Mouse (Mus musculus) gastrocnemius, postnatal 36 days (tissue): ENCODE measurements around the gene Pih1d3. TPM values are rescaled to one million over a fixed set of nuclear protein-coding genes. Genes with fewer than 3 reads are reported as not detected.

Source experiments
- DNase-seq, 2 experiments: peaks; one replicate each; pipeline ENCODE4 v3.0.0; 2022
- intact Hi-C: fragments of 180-260 bp; cut with DNase I; formaldehyde crosslinking; loops from one replicate; pipeline ENCODE4 v1.15.1; 2025
- long read RNA-seq, 2 experiments: library from polyadenylated mRNA; stranded (forward); transcript quantifications; one replicate each; pipeline ENCODE4 v2.0.0; 2021
- total RNA-seq, 2 experiments: library from RNA; stranded (reverse); gene quantifications; 2 replicates each; pipeline ENCODE4 v1.2.3; 2021

Pih1d3 gene
- total RNA-seq, result not detected
- long read RNA-seq, experiment 1, result 0 reads
- long read RNA-seq, experiment 2, result 0 reads

DNA sequence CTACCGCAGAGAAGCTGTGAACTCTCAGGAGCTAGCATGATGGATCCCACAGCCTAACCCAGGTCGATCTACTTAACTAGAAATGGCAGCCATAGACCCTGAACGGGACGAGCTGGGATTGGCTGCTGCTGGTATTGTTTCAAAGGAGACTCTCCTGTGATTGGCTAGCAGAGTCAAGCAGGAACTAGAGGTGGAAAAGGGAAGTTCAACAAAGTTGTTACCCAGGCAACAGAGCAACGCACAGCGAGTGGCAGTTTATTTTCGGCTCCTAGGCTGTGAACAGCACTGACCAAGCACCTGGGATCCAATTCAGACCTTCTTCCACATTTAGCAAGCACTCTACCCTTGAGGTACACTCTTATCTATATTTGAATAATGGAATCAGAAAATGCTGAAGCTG is at the start of gene Pih1d3, which contains the start of gene 4931428L18Rik:
Gene Pih1d3 (plus strand): TSS at position 275 of the 400 bp plus-strand sequence.
Gene 4931428L18Rik (minus strand): TSS at position 121 of the 400 bp plus-strand sequence.
- DNase-seq, result no peak
- intact Hi-C loops, result no loop called here

DNA sequence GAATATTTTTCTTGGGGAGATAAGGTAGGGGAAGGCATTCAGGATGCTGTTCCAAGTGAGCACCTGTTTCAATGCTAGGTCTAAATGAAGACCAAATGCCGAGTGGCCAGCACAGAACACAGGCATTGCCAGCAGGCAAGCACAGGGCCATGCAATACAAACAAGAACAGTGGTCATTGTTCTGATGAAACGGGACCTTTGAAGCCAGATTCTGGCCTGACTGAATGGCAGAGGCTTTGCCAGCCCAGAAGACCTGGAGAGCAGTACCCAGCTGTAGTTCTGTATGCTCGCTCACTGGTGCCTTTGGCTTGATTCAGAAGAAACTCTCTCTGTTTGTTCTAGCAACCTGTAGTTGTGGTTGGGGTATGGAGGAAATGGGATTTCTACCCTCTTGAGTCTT is 47.2 kb upstream of the Pih1d3 start:
- DNase-seq, result no peak
- intact Hi-C loops, result no loop called here

DNA sequence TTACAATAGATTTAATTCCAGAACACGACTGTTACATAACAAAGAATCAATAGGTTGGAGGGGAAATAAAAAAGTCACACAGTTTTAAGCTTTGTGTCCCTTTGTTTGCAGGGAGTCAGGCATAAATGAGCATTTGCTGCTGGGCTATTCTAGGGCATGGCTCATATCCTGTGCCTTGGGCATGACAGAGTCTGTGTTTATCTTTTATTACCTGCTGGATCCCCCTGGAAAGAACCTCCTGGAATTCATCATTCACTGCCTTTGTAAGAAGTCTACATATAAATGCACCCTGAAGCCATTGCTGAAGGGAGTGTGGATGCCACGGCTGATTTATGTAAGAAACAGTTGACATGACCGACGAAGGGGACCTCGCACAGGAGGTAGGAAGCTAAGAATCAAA is 46.5 kb upstream of the Pih1d3 start, which contains the start of gene Lgsn:
Gene Lgsn (plus strand): TSS at position 301 of the 400 bp plus-strand sequence.
- no peak for DNase-seq
- intact Hi-C loops, result no loop called here

DNA sequence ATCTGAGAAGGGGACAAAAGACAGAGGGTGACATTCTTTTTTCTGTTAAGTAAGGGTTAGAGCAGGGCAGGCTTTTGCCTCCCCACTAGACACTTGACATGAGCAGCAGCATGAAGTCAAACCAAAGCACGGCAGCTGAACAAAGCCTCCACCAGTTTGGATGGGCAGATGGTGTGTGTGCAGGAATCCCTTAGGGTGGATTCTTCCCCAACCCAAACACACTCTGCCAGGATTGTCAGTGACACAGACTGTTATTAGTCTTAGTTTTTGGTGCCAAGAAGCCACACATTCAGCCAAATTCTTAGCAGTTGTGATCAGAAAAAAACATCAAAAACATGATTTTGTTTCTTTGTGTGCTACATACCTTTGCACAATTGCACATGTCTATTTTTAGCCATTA is 44.4 kb upstream of the Pih1d3 start:
- intact Hi-C loops, result no loop called here
- no peak for DNase-seq

DNA sequence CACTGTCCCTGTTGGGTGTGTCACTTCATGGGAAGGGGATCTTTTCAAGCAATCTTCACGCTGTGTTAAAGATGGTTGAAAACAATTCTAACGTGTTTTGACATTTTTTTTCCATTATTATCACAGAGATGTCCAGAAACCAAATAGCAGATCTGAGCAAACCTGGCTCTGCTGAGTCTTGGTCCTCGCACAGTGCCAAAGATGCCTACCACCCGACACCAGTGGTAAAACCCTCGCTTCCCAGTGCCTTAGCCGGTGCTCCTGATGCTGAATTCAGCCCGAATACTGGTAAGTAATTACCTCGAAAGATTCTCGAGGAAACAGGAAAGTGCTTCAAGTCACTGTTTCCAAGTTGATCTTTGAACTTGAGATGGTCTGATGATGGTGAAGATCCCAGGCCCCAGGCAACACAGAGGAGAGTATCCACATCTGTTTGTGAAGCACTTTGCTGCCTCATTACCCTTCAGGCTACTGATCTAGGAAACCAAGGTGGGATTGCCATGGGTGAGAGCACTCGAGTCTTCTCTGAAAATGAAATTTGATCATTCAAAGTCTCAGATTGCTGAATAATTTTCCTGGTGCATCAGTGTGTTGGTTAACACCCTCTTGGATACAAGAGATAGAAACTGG is 32.3 kb upstream of the Pih1d3 start:
- intact Hi-C loops, result no loop called here
- DNase-seq, result no peak

DNA sequence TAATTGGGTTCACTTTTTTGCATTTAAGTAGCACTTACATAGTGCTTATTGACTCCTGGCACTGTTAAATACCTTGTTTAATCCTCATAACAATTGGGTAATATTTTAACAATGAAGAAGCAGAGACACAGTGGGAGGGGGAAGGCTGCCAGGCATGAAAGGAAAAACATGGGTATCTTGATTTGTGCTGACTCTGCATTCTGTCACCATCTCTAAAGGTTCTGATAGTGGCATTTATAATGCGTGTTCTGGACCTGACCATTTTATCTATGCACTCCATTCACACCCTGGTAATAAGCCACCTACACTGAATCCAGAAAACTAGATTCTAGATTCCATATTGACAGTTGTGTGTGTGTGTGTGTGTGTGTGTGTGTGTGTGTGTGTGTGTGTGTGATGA is 27.0 kb upstream of the Pih1d3 start:
- intact Hi-C loops, result no loop called here
- no peak for DNase-seq

DNA sequence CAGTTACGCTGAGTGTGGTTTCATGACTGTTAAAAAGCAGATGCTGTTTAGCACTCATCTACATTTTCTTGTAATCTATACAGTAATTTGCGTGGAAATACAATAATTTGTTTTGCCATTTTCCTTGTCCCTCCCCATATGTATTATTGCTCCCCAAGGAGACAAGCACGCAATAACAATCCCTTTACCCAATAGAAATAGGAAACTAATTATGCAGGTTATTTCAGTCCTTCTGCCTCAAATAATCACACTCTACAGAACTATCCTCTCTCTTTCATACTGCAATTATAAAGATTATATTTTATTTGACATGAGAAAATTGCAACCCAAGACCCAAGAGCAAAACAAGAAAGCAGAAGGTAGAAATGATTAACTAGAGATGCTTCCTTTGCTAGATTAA is 25.7 kb upstream of the Pih1d3 start:
- DNase-seq, result no peak
- intact Hi-C loops, result no loop called here

DNA sequence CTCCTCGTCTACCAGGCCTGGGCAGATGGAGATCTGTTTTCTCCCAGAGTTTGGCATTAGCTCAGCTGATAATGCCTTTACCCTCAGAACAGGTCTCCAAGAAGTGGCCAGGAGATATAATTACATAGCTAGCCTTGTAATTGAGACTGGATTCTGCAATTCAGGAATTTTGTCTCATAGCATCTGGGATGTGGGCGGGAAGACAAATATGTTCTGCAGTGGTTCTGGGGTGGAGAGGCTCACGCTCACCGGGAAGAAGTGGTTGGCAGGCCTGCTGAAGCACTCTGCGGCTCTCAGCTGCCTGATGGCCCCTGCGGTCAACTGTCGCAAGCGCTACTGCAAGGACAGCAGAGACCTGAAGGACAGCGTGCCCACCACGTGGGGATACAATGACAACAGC is 18.9 kb upstream of the Pih1d3 start:
- intact Hi-C loops, result no loop called here
- DNase-seq, result no peak

DNA sequence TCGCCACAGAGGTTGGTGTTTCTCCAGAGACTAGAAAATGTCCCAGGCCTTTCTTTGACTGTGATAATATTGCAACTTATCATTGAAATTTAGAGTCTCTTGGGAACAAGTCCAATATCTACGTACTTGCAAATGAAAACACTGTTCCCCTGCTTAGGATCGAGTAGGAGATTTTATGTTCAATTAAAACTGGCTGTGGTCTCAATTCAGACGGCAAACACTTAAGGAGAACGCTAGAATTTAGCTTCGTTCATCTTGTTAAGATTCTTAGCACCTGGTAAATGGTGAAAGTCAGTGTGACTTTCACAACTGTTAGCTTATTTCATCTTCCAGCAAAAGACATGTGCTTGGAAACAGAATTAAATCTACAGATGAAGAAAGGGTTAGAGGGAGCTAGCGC is 17.3 kb upstream of the Pih1d3 start:
- intact Hi-C loops, result no loop called here
- DNase-seq, result no peak

DNA sequence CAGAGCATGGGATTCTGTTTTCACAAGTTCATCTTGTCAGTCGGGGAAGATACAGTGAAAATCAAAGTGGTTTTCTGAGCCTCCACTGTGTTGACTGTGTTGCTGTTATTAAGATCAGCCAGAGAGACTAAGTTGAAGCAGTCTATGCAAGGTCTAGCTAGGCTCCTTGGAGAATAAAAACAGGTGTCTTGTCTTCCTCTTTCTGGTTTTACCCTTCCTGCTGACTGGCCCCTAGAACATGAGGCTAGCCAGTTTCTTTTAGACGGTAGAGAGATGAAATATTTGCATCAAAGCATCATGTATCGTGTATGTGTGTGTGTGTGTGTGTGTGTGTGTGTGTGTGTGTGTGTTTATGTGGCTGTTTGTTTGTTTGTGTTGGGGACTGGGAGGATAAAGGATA is 16.9 kb upstream of the Pih1d3 start:
- no peak for DNase-seq
- intact Hi-C loops, result no loop called here

DNA sequence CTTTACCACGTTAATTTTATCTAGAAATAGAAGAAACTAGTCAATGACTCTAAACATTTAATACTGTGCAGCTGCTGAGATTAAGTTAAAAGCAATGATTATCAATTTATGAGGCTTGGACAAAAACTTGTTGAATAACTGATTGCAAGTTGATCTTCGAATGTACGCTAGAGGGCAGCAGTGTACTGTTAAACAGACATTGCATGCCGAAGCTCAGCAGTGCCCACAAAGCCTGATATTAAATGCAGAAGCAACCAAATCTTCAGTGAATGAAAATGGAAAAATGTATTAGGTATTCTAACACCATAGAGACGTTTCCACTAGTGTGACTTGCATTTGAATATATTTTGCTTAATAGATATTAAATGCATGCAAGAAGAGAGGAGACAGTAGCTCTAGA is 12.5 kb upstream of the Pih1d3 start:
- intact Hi-C loops, result no loop called here
- DNase-seq, result no peak

DNA sequence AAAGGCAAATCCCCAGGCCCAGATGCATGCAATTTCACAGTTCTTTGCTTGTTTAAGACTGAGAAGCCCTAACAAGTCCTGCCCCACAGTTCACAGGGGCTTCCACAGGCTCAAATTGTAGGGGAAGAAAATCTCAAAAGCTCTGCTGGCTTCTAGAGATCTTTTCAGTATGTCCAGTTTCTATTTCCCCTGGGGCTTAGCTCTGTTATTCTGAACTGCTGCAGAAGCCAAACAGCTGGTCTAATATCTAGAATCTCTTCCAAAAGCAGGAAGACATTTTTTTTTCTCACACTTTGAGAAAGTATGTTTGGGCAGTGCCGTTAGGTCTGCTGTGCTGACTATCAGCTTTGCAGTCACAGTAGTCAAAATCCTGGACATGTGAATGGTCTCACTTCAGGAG is 7.8 kb upstream of the Pih1d3 start:
- intact Hi-C loops, result no loop called here
- DNase-seq, result no peak

DNA sequence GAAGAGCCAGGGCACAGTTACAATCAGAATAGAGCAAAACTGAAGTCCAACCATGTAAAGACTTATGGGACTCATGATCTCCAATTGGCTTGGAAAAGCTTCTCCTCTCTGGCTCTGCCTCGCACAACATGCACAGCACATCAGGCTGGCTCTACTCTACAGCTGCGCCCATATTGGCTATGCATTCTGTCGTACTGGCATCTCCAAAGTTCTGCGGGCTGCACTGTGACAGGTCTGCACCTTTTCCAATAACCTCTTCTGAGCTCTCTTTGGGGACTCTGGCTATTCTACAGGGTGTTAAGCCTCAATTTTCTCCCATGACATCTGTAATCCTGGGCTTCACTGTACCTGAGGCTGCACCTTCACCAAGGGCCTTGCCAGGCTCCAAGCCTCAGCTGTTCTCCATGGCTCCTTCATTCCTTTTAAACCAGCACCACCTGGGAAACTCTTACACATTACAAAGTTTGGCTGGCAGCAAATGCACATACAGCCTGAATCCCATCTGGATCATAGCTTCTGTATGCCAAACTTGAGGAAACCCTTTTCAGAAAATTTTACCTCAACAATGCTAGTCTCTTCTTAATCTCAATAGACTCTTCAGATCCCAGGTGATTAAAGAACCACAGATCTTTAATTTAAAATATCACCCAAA is 1.9 kb upstream of the Pih1d3 start:
- intact Hi-C loops, result no loop called here
- no peak for DNase-seq

DNA sequence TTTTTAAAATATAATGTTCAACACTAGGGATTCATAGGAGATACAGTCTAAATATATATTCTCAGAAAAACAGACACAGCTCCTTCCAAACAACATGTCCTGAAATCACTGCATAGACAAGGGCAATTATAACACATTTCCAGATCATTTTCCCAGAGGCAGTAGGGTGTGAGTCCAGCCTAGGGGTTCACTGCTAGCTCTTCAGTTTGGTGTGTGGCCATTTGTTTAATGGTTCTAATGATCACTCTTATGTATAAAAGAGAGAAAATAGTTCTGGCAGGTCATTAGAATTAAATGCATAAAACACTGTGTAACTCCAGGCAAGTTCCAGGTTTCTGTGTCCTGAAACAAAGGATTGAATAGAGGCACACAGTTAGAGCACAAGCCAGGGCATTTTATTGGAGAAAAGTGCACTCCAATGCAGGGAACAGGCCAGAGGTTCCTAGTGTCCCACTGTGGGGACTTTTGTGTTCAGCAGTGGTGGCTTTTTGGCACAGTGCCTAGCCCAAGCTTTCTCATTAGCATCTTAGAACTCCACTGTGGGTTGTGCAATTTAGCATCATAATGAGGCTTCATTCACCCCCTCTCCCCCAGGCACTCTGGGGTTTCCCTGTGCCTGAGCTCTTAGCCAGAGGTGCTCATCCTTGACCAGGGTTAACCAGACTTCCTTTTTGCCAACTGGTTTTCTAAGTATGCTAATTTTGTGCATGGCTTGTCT is 10.8 kb downstream of the Pih1d3 start:
- intact Hi-C loops, result no loop called here
- no peak for DNase-seq

DNA sequence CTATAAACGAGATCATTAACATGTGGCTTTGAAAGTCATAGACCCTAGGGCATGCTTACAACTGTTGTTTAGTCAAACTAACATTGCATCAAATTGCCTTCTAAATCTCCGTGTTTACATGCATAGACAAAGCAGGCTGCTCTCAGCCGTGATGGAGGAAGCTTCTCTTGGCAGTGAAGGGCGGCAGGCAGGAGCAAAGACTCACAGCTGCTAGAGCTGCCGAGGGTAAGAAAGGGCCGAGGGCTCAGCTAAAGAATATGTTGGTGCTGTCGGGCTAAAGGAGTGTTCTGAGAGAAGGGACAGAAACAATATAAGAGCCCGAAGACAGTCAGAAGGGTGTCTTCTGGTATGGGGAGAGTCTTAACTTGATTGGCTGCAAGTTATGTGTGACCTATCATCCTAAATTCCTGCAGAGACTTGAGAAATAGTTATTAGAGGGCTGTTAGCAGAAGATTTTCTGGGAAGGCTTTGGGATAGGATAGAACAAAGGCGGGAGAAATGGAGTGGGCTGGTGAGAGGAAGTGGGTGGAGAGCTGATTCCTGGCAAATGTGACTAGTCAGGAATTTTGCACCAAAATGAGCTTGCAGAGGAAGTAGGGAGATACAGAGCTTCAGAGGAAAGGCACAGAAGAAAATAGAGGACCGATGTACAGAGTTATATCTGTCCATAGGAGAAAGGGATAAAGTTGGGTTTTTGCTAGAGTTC is 37.7 kb downstream of the Pih1d3 start:
- intact Hi-C loops, result no loop called here
- no peak for DNase-seq

Other genes with a start within 250 kb of the Pih1d3 start
- not detected for gene AC153137.1, start 244.9 kb upstream of the Pih1d3 start, total RNA-seq
- gene Lgsn, start 46.4 kb upstream of the Pih1d3 start, total RNA-seq, result not detected
- gene 4931428L18Rik, start 154 bp upstream of the Pih1d3 start, total RNA-seq, result not detected